Mouse (Mus musculus): ENCODE results near the gene Capza1. TPM values are rescaled to one million over a fixed set of nuclear protein-coding genes. Genes with fewer than 3 reads are reported as not detected.

The Capza1 gene
- polyA plus RNA-seq, 1 experiment from 2014 or later: 188 TPM

Other genes starting within 250 kb of the Capza1 start
- gene Slc16a1, start 225.8 kb downstream of the Capza1 start, polyA plus RNA-seq (2016; fragmentation: Nextera tagmentation; extraction: Ambion mirVana): 89.3 and 89.4 TPM in 2 replicates
- 39.2 and 39.3 TPM in 2 replicates for gene Ppm1j, start 83.4 kb downstream of the Capza1 start, polyA plus RNA-seq (2016; fragmentation: Nextera tagmentation; extraction: Ambion mirVana)
- gene Fam19a3, start 82.7 kb downstream of the Capza1 start, polyA plus RNA-seq (2016; fragmentation: Nextera tagmentation; extraction: Ambion mirVana): 1.3 and 1.6 TPM in 2 replicates
- 260 and 269 TPM in 2 replicates for gene Rhoc, start 76.1 kb downstream of the Capza1 start, polyA plus RNA-seq (2016; fragmentation: Nextera tagmentation; extraction: Ambion mirVana)
- gene Mov10, start 45.9 kb downstream of the Capza1 start, polyA plus RNA-seq (2016; fragmentation: Nextera tagmentation; extraction: Ambion mirVana): 43.4 and 45.0 TPM in 2 replicates
- gene St7l, start 500 bp downstream of the Capza1 start, polyA plus RNA-seq (2016; fragmentation: Nextera tagmentation; extraction: Ambion mirVana): 26.0 and 30.9 TPM in 2 replicates
- gene Wnt2b, start 97.4 kb upstream of the Capza1 start, polyA plus RNA-seq (2016; fragmentation: Nextera tagmentation; extraction: Ambion mirVana): 1.3 and 1.4 TPM in 2 replicates
- gene Cttnbp2nl, start 188.6 kb upstream of the Capza1 start, polyA plus RNA-seq (2016; fragmentation: Nextera tagmentation; extraction: Ambion mirVana): 40.1 and 43.3 TPM in 2 replicates
- not detected in 2 replicates for gene 4930564D02Rik, start 202.3 kb upstream of the Capza1 start, polyA plus RNA-seq (2016; fragmentation: Nextera tagmentation; extraction: Ambion mirVana)